Mouse (Mus musculus): Measurements from ENCODE around the gene Magi2. TPM values are rescaled to one million over a fixed set of nuclear protein-coding genes. Genes with fewer than 3 reads are reported as not detected.

Gene Magi2
- polyA plus RNA-seq, 1 experiment from 2014 or later: 1.9 TPM

DNA sequence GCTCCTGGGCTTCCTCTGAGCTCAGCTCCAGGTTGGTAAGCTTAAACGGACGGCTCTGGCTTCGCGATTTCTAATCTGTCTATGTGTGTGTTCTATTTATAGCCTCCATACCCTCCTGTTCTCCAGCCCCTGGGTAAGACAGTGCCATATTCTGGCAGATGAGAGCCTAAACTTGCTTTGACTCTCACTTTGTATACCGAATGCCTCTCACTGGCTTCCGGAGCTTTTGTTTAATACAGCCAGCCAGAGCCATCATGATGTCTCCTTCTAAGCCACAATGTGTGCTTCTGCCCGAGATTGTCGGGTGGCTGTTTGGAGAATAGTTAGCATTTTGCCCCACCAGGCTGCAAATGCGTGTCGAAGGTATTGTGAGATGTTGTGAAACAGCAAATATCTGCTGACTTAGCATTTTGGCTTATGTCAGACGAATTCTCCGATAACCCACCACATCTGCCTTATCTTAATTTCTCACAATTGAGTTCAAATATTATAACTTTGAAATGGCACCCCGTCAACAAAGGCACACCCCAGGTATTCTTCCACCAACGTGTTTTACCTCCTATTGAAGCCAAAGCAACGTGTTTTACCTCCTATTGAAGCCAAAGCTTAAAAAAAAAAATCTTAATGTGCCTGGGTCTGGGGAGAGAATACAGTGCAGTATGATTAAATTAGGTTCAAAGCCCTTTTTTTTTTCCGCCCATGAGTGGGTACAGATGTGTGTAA, 681.3 kb downstream of the Magi2 start:
- no peak for DNase-seq (ENCODE audit: low spot score)
- no peaks in the 10 kb centered on the region for H3K4me1 ChIP-seq (ENCODE audit: insufficient read depth, low read depth, low read length)
- no peak for ATAC-seq

GRCm38 (mm10) chr5:19908706-19909060, 681.8 kb downstream of the Magi2 start:
- Histone ChIP-seq H3K27me3 (replicated peaks; ENCODE audit: insufficient read depth, low read length) (no peaks in the 10 kb centered on the region), H3K4me1 (ENCODE audit: insufficient read depth, low read depth, low read length) (no peaks in the 10 kb centered on the region), H3K9me3 (ENCODE audit: low read length) (no peaks in the 10 kb centered on the region), H3K4me3 (ENCODE audit: low read depth, low read length) (peak overlapping the region; percentile 4; the same call in 1 of the 2 replicates), H3K4me2 (replicated peaks; ENCODE audit: low read depth, low read length) (peak overlapping the region; percentile 46), H3K9ac (replicated peaks; ENCODE audit: low read depth) (no peak overlapping the region), H3K27ac (ENCODE audit: low read length) (no peak overlapping the region), H3K36me3 (ENCODE audit: insufficient read depth, low read length) (no peaks in the 10 kb centered on the region)
- TF ChIP-seq EP300 (IDR thresholded peaks at IDR 0.05) (no peak), CTCF (IDR thresholded peaks at IDR 0.05) (no peak)
- 1% methylated on average over 5 of the region's 5 CpGs for WGBS
- DNase-seq (ENCODE audit: low spot score) (no peak), ATAC-seq (no peak)

More for the DNA sequence above, 681.3 kb downstream of the Magi2 start:
- TF ChIP-seq EP300 (IDR thresholded peaks at IDR 0.05) (no peak), CTCF (IDR thresholded peaks at IDR 0.05) (no peak)
- Histone ChIP-seq H3K4me2 (replicated peaks; ENCODE audit: low read depth, low read length) (peak overlapping the region; percentile 46), H3K27me3 (replicated peaks; ENCODE audit: insufficient read depth, low read length) (no peaks in the 10 kb centered on the region), H3K9ac (replicated peaks; ENCODE audit: low read depth) (no peak overlapping the region), H3K9me3 (ENCODE audit: low read length) (no peaks in the 10 kb centered on the region), H3K36me3 (ENCODE audit: insufficient read depth, low read length) (no peaks in the 10 kb centered on the region), H3K4me3 (ENCODE audit: low read depth, low read length) (peak overlapping the region; percentile 4; the same call in 1 of the 2 replicates), H3K27ac (ENCODE audit: low read length) (no peak overlapping the region)
- WGBS: 3% methylated on average over 16 of the region's 16 CpGs

DNA sequence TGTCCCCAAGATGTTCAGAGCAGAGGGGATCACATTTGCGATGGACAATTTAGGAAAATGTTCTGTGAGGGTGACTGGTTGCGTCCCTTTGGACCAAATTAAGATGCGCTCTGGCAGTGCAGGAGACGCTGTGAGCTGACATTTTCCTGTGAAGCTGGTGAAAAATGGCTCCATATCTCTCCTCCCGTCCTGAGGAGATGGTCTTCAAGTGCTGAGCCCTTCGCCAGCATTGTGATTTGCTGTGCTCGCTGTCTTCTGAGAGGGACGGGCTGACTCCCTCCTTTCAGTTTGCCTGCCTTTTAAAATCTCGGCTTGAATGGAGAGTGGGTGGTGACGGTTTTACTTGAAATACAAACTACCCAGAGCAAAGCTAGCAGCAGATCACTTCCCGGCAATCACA, 682.2 kb downstream of the Magi2 start:
- Histone ChIP-seq H3K27me3 (replicated peaks; ENCODE audit: insufficient read depth, low read length) (no peaks in the 10 kb centered on the region), H3K36me3 (ENCODE audit: insufficient read depth, low read length) (no peaks in the 10 kb centered on the region), H3K9ac (replicated peaks; ENCODE audit: low read depth) (no peak overlapping the region), H3K4me2 (replicated peaks; ENCODE audit: low read depth, low read length) (peak overlapping the region; percentile 46), H3K4me3 (ENCODE audit: low read depth, low read length) (0 out of 2 replicates have a peak overlapping the region, but pooled peaks have one; percentile 4), H3K9me3 (ENCODE audit: low read length) (no peaks in the 10 kb centered on the region), H3K27ac (ENCODE audit: low read length) (no peak overlapping the region), H3K4me1 (ENCODE audit: insufficient read depth, low read depth, low read length) (no peaks in the 10 kb centered on the region)
- no peak for TF ChIP-seq CTCF (IDR thresholded peaks at IDR 0.05)
- no peak for TF ChIP-seq EP300 (IDR thresholded peaks at IDR 0.05)
- 4% methylated on average over 11 of the region's 11 CpGs for WGBS
- DNase-seq (ENCODE audit: low spot score) (no peak), ATAC-seq (no peak)

- no peak overlapping the region for H3K4me3 ChIP-seq (ENCODE audit: low read depth, low read length)
- TF ChIP-seq EP300 (IDR thresholded peaks at IDR 0.05) (no peak), CTCF (IDR thresholded peaks at IDR 0.05) (no peak)
- no peak for ATAC-seq
- DNase-seq (ENCODE audit: low spot score): no peak
- no peak overlapping the region for H3K9ac ChIP-seq (replicated peaks; ENCODE audit: low read depth)
- peak overlapping the region; percentile 46; the same call in 1 of the 2 replicates for H3K4me2 ChIP-seq (replicated peaks; ENCODE audit: low read depth, low read length)
- H3K9me3 ChIP-seq (ENCODE audit: low read length): no peaks in the 10 kb centered on the region
- H3K27me3 ChIP-seq (replicated peaks; ENCODE audit: insufficient read depth, low read length): no peaks in the 10 kb centered on the region
- H3K4me1 ChIP-seq (ENCODE audit: insufficient read depth, low read depth, low read length): no peaks in the 10 kb centered on the region
- H3K36me3 ChIP-seq (ENCODE audit: insufficient read depth, low read length): no peaks in the 10 kb centered on the region
- WGBS: 63% methylated on average over 7 of the region's 7 CpGs
- no peak overlapping the region for H3K27ac ChIP-seq (ENCODE audit: low read length)
These were observed 682.8 kb downstream of the Magi2 start for GRCm38 (mm10) chr5:19909664-19910063.

DNA sequence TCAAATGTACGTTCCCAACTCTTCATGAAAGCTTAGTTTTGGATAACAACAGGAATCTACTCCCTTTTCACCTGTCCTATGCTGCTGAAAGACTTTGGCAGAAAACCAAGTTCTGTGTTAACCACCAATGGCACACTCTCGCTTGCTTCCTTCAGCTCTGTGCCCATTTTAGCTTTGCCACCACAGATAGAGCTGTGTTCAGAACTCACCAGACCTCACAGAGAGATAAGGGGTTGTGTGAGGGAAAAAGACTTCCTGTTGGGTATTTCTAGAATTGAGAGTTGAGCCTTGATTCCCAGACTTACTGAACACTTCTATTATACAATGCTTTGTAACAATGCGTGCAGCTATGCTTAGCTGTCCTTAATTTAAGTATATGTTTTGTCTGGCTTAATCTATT, 705.3 kb downstream of the Magi2 start:
- DNase-seq (ENCODE audit: low spot score) (no peak), ATAC-seq (no peak)
- H3K4me2 ChIP-seq (replicated peaks; ENCODE audit: low read depth, low read length): no peak overlapping the region
- no peaks in the 10 kb centered on the region for H3K27me3 ChIP-seq (replicated peaks; ENCODE audit: insufficient read depth, low read length)
- H3K9me3 ChIP-seq (ENCODE audit: low read length): no peaks in the 10 kb centered on the region
- no peaks in the 10 kb centered on the region for H3K36me3 ChIP-seq (ENCODE audit: insufficient read depth, low read length)
- 80% methylated on average over 3 of the region's 3 CpGs for WGBS
- H3K27ac ChIP-seq (ENCODE audit: low read length): no peak overlapping the region
- H3K4me3 ChIP-seq (ENCODE audit: low read depth, low read length): no peak overlapping the region
- no peak for TF ChIP-seq EP300 (IDR thresholded peaks at IDR 0.05)
- no peak for TF ChIP-seq CTCF (IDR thresholded peaks at IDR 0.05)
- H3K4me1 ChIP-seq (ENCODE audit: insufficient read depth, low read depth, low read length): no peaks in the 10 kb centered on the region
- H3K9ac ChIP-seq (replicated peaks; ENCODE audit: low read depth): no peak overlapping the region

DNA sequence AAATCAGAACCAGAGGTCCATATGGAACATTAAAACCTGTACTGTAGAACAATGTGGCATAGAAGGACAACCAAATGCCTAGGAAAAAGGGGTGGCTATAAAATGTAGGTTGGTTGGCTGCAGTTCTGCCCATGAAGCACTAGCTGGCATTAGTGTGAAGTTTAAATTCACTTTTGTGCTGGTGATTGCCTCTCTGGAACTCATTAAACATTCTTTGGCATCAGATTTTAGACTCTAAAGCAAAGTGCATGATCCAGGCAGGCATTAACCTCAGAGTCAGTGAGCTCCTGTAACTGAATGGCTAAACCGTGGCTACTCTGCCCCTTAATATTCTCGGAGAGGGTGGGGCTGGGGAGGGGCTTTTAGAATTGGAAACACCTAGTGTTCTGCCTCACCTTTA, 706.4 kb downstream of the Magi2 start:
- Histone ChIP-seq H3K27ac (ENCODE audit: low read length) (no peak overlapping the region), H3K9me3 (ENCODE audit: low read length) (no peaks in the 10 kb centered on the region), H3K4me1 (ENCODE audit: insufficient read depth, low read depth, low read length) (no peaks in the 10 kb centered on the region), H3K27me3 (replicated peaks; ENCODE audit: insufficient read depth, low read length) (no peaks in the 10 kb centered on the region), H3K4me3 (ENCODE audit: low read depth, low read length) (no peak overlapping the region), H3K36me3 (ENCODE audit: insufficient read depth, low read length) (no peaks in the 10 kb centered on the region), H3K4me2 (replicated peaks; ENCODE audit: low read depth, low read length) (no peak overlapping the region), H3K9ac (replicated peaks; ENCODE audit: low read depth) (no peak overlapping the region)
- ATAC-seq (no peak), DNase-seq (ENCODE audit: low spot score) (peak; percentile 9)
- TF ChIP-seq EP300 (IDR thresholded peaks at IDR 0.05) (no peak), CTCF (IDR thresholded peaks at IDR 0.05) (peak; percentile 28; the same call in 1 of the 2 replicates)
- 71% methylated on average over 2 of the region's 2 CpGs for WGBS

All from lung, postnatal 0 days (tissue).